Mouse (Mus musculus): Measurements from ENCODE around the gene Aplp1. TPM values are rescaled to one million over a fixed set of nuclear protein-coding genes. Genes with fewer than 3 reads are reported as not detected.
"Not testable (repeated sequence)": the region's sequence is repeated elsewhere in the genome, so short reads cannot be mapped to it uniquely, and the experiment has no call there.

Aplp1 gene
- total RNA-seq (2017), result 0.98 TPM in 1 of 2 replicates, not detected in the other

GRCm38 (mm10) chr7:30444971-30445751 lies at the start of gene Aplp1:
Gene Aplp1 (minus strand): TSS chr7:30445535.
- no peak for ATAC-seq (ENCODE audit: extremely low read depth, insufficient number of reproducible peaks, low FRiP score, poor library complexity, severe bottlenecking)

DNA sequence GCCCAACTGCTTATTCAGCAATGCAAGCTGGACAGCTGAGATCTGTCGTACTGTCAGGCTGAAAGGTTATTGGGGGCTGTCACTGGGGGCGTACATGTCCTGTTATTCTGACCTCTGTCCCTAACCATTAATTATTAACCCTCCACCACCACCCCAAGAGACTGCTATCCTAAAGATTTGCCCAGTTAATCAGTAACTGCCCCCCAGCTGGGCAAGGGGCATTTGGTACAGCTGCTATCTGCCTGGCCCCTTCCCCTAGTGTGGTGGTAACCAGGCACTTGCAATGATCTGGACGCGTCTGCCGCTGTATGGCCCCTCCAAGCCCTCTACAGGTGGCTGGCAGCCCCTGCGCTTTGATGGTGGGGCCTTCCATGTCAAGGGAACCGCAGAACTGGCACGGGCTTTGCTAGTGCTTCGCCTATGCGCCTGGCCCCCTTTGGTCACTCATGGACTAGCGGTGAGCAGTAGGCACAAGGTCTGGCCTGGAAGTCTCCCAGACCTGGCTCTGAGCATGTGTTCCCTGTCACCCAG lies 48.1 kb upstream of the Aplp1 start, which contains the start of gene Prodh2:
Gene Prodh2, plus strand, starts transcription at position 222 of the 531 bp plus-strand sequence.
- ATAC-seq (ENCODE audit: extremely low read depth, insufficient number of reproducible peaks, low FRiP score, poor library complexity, severe bottlenecking), result no peak

GRCm38 (mm10) chr7:30492765-30493164 lies 47.4 kb upstream of the Aplp1 start:
- ATAC-seq (ENCODE audit: extremely low read depth, insufficient number of reproducible peaks, low FRiP score, poor library complexity, severe bottlenecking), result peak; percentile 59; the same call in 1 of the 2 replicates

DNA sequence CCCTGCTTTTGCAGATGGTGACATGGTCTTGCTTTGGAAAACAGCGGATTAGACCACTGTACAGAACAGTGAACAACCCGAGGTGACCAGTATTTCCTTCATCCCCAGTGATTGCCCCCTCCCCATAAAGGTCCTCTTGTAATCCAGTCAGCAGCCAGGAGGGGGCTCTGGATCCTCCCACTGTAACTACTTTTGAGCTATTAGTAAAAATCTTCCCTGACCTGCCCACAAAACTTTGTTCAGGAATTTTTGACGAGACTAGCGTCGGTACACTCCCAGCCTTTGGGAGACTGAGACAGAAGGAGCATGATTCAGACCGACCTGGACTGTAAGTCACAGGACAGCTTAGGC lies 45.6 kb upstream of the Aplp1 start:
- ATAC-seq (ENCODE audit: extremely low read depth, insufficient number of reproducible peaks, low FRiP score, poor library complexity, severe bottlenecking), result no peak

DNA sequence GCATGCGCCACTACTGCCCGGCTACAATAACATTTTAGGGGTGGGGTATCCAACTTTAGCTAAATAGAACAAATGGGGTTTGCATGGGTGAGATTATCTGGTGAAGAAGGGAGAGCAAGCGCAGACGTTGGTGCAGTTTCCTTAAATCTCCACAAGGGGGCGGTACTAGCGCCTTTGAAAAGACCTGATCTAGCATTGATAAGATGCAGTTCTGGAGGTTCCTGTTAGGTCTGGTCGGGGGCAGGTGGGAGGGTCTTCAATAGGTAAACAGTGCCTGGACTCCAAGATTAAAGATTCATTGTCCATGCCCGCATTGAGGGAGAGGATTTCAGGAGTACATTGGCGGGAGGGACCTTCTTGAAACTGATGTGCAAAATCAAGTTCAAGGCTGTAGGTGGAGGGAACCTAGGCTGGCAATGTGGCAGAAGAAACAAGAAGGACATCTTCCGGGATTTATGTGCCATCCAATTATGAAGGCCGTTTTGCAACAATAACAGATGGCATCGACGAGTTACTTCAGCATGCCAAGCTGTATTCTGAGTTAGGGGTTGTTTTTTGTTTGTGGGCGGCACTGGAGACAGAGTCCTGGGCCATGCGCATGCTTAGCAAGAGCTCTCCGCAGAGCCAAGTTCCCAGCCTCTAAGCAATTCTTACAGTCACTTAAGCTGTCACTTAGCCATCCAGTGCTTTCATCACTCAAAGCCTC lies 45.1 kb upstream of the Aplp1 start:
- 0 out of 2 replicates have a peak, but pooled peaks have one; percentile 32 for ATAC-seq (ENCODE audit: extremely low read depth, insufficient number of reproducible peaks, low FRiP score, poor library complexity, severe bottlenecking)

- no peak for ATAC-seq (ENCODE audit: extremely low read depth, insufficient number of reproducible peaks, low FRiP score, poor library complexity, severe bottlenecking)
Observed at GRCm38 (mm10) chr7:30484250-30484649, 38.9 kb upstream of the Aplp1 start.

- no peak for ATAC-seq (ENCODE audit: extremely low read depth, insufficient number of reproducible peaks, low FRiP score, poor library complexity, severe bottlenecking)
Observed at GRCm38 (mm10) chr7:30477415-30478381, 32.4 kb upstream of the Aplp1 start.

DNA sequence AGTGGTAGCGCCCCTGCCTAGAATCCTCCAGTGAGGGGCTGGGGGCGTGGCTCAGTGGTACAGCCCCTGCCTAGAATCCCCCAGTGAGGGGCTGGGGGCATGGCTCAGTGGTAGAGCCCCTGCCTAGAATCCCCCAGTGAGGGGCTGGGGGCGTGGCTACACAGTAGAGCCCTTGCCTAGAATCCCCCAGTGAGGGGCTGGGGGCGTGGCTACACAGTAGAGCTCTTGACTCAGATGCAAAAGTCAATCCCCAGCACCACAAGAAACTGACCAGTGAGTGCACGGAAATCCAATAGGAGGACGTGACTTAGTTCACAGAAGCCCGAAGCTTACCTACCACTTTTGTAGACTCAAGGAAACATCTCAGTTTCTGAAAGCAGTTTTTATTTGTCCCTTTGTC lies 30.8 kb upstream of the Aplp1 start:
- not testable (repeated sequence) for ATAC-seq (ENCODE audit: extremely low read depth, insufficient number of reproducible peaks, low FRiP score, poor library complexity, severe bottlenecking)

- ATAC-seq (ENCODE audit: extremely low read depth, insufficient number of reproducible peaks, low FRiP score, poor library complexity, severe bottlenecking), result no peak
Observed at GRCm38 (mm10) chr7:30474999-30475398, 29.7 kb upstream of the Aplp1 start.

GRCm38 (mm10) chr7:30472411-30472810 lies 27.1 kb upstream of the Aplp1 start:
- peak; percentile 68; the same call in 1 of the 2 replicates for ATAC-seq (ENCODE audit: extremely low read depth, insufficient number of reproducible peaks, low FRiP score, poor library complexity, severe bottlenecking)

- ATAC-seq (ENCODE audit: extremely low read depth, insufficient number of reproducible peaks, low FRiP score, poor library complexity, severe bottlenecking), result no peak
Observed at GRCm38 (mm10) chr7:30464816-30465300, 19.5 kb upstream of the Aplp1 start.

DNA sequence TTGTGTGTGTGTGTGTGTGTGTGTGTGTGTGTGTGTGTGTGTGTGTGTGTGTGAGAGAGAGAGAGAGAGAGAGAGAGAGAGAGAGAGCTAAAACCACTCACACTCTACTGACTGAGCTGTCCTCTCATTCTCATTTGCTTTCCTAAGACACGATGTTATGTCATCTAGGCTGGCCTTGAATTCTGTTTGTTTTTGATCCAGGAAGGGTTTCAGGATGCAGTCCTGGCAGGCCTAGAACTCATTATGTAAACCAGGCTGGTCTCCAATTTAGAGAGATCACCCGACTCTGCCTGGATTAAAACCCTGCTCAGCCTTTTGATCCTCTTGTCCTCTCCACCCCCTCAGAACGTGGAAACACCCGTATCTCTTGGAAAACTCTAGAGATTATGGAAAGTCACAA lies 18.7 kb upstream of the Aplp1 start:
- no peak for ATAC-seq (ENCODE audit: extremely low read depth, insufficient number of reproducible peaks, low FRiP score, poor library complexity, severe bottlenecking)

DNA sequence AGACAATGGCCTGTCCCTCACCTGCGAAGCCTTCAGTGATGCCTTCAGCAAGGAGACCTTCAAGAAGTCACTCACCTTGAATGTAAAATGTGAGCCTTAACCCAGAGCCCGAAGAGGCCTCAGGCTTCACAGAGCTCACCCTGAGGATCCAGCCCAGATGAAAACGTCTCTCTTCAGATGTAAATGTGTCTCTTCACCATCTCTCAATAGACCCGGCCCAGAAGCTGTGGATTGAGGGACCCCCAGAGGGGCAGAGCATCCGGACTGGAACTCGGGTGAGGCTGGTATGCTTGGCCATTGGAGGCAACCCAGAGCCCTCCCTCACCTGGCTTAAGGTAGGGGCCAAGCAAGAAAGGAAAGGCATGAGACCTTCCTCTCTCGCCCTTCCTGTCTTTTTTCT lies 18.2 kb upstream of the Aplp1 start:
- no peak for ATAC-seq (ENCODE audit: extremely low read depth, insufficient number of reproducible peaks, low FRiP score, poor library complexity, severe bottlenecking)

DNA sequence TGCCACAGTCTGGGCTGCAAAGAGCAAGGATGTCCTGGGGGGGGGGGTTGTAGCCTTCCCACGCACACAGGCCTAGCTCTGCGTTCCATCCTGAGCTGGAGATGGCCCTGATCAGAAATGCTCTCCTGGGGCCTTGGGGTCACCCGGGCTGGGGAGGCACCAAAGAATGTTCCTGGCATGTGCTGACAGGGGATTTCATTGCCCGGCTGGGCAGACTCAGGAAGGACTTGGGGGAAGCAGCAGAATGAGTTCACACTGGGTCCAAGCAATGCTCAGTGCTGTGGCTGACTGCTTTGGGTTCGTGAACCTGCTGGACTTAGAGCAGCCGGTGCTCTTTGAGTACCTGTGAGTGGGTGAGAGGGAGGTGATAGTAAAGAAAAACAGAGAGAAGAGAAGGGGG lies 14.1 kb upstream of the Aplp1 start:
- ATAC-seq (ENCODE audit: extremely low read depth, insufficient number of reproducible peaks, low FRiP score, poor library complexity, severe bottlenecking), result no peak

GRCm38 (mm10) chr7:30457629-30458330 lies 12.4 kb upstream of the Aplp1 start, which contains the start of the genes Kirrel2 and Nphs1:
Gene Kirrel2 (minus strand): TSS chr7:30457690.
Gene Nphs1 (plus strand): TSS chr7:30458315.
- ATAC-seq (ENCODE audit: extremely low read depth, insufficient number of reproducible peaks, low FRiP score, poor library complexity, severe bottlenecking), result no peak

DNA sequence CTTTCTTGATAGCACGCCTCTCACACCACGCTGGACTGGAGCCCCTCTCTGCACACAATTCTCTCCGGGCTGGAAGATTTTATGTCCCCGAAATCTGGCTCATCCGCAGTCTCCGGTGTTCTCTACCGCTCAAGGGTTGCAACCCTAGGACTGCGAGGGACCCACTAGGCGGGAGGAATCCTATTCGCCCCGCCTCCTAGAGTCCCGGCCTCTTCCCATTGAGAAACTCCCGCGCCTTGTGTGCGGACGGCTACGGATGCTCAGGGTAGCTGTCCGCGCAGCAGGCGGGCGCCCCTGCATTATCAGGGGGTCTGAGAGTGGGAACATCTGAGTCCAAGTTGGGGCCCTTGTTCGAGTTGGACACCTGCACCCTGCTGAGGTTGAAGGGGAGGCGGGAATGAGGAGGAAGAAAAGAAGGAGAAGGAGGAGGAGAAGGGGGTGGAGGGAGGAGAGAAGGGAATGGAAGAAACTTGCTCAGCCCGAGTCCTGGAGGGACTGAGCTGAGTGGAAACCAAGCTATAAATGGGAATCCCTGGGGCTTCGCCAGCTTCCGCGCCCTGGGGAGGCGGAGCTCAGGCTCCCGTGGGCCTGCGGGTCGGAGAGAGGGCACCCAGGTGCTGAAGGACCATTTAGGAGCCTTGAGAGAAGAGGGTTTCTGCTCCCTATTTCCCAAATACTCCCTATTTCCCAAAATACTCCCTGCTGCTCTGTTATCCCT lies 11.7 kb upstream of the Aplp1 start:
- no peak for ATAC-seq (ENCODE audit: extremely low read depth, insufficient number of reproducible peaks, low FRiP score, poor library complexity, severe bottlenecking)

DNA sequence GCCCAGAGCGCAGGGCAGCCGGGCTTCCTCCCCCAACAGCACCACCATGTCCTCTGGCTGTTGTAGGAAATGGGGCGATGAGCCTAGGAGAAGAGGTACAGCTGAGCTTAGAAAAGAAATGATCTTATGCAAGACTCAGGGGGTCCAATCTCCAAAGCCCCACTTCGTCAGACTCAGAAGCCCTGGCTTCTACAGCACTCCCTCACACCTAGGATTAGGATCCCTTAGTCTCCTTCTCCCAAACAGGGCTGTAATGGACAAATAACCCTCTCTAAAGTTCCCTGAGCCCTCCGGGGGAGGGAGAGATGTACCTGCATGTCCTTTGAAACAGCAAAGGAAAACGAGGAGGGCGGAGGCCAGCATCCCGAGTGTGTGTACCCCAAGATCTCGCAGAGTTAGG lies 11.2 kb upstream of the Aplp1 start:
- ATAC-seq (ENCODE audit: extremely low read depth, insufficient number of reproducible peaks, low FRiP score, poor library complexity, severe bottlenecking), result no peak
